Mouse (Mus musculus) layer of hippocampus, adult 8-10 months (tissue): Measurements from ENCODE around the gene Olfr69. TPM values are rescaled to one million over a fixed set of nuclear protein-coding genes. Genes with fewer than 3 reads are reported as not detected.

ENCODE experiments used
- total RNA-seq, 4 experiments: library from RNA; stranded (reverse); gene quantifications; 2 replicates each; pipeline ENCODE4 v1.2.4; 2022

Gene Olfr69
- total RNA-seq, 4 experiments from 2014 or later = not detected

Other genes with a start within 250 kb of the Olfr69 start
- gene Olfr612, start 228.9 kb downstream of the Olfr69 start, total RNA-seq = not detected
- gene Olfr613, start 223.5 kb downstream of the Olfr69 start, total RNA-seq = not detected
- gene Olfr615, start 215.5 kb downstream of the Olfr69 start, total RNA-seq = not detected
- gene Olfr616, start 202.5 kb downstream of the Olfr69 start, total RNA-seq = not detected
- not detected for gene Olfr617, start 198.5 kb downstream of the Olfr69 start, total RNA-seq
- gene Olfr618, start 181.5 kb downstream of the Olfr69 start, total RNA-seq = not detected
- gene Olfr619, start 171.0 kb downstream of the Olfr69 start, total RNA-seq = not detected
- not detected for gene Olfr620, start 159.1 kb downstream of the Olfr69 start, total RNA-seq
- not detected for gene Olfr622, start 128.9 kb downstream of the Olfr69 start, total RNA-seq
- not detected for gene Olfr623, start 107.9 kb downstream of the Olfr69 start, total RNA-seq
- gene Olfr624, start 100.4 kb downstream of the Olfr69 start, total RNA-seq = under 1 TPM in 1 of 4 experiments, not detected in 3; 0.06 TPM
- not detected for gene Olfr625-ps1, start 88.9 kb downstream of the Olfr69 start, total RNA-seq
- not detected for gene Olfr243, start 56.9 kb downstream of the Olfr69 start, total RNA-seq
- not detected for gene Olfr628, start 41.2 kb downstream of the Olfr69 start, total RNA-seq
- not detected for gene Olfr629, start 26.7 kb downstream of the Olfr69 start, total RNA-seq
- not detected for gene Olfr630, start 14.3 kb downstream of the Olfr69 start, total RNA-seq
- gene Olfr68, start 8.1 kb upstream of the Olfr69 start, total RNA-seq = not detected
- gene Olfr67, start 20.2 kb upstream of the Olfr69 start, total RNA-seq = not detected
- gene Hbb-bt, start 42.4 kb upstream of the Olfr69 start, total RNA-seq = 10 to 100 TPM; 18.7 to 28.1 (median 21.1) TPM
- 100 to 1,000 TPM; 155 to 350 (median 222) TPM for gene Hbb-bs, start 56.5 kb upstream of the Olfr69 start, total RNA-seq
- not detected for gene Hbb-bh2, start 68.9 kb upstream of the Olfr69 start, total RNA-seq
- gene Hbb-bh1, start 71.6 kb upstream of the Olfr69 start, total RNA-seq = not detected
- not detected for gene Hbb-y, start 81.6 kb upstream of the Olfr69 start, total RNA-seq
- not detected for gene Olfr66, start 114.7 kb upstream of the Olfr69 start, total RNA-seq
- gene Olfr64, start 122.9 kb upstream of the Olfr69 start, total RNA-seq = not detected
- gene Olfr65, start 131.9 kb upstream of the Olfr69 start, total RNA-seq = not detected
- not detected for gene Olfr631, start 157.2 kb upstream of the Olfr69 start, total RNA-seq
- gene Olfr632, start 162.8 kb upstream of the Olfr69 start, total RNA-seq = not detected
- not detected for gene Olfr633, start 172.8 kb upstream of the Olfr69 start, total RNA-seq
- gene Olfr635, start 199.6 kb upstream of the Olfr69 start, total RNA-seq = under 1 TPM in 3 of 4 experiments, not detected in 1; 0.04 to 0.05 (median 0.04) TPM
- not detected for gene Olfr638, start 227.2 kb upstream of the Olfr69 start, total RNA-seq
- under 1 TPM in 3 of 4 experiments, not detected in 1; 0.06 to 0.31 (median 0.18) TPM for gene Olfr639, start 245.7 kb upstream of the Olfr69 start, total RNA-seq